Mouse (Mus musculus) liver, embryonic 14.5 days (tissue): ENCODE measurements around the gene Amigo3.

Source experiments
- CTCF ChIP-seq: IDR thresholded peaks from 2 replicates; pipeline ENCODE4 v1.5.1; 2016; ENCODE audit warnings: antibody characterized with exemption, low read depth, control low read depth
- EP300 ChIP-seq: IDR thresholded peaks from 2 replicates; pipeline ENCODE4 v1.6.1; 2016; ENCODE audit warnings: antibody characterized with exemption, low read depth

GRCm38 (mm10) chr9:108020741-108021140, 32.2 kb upstream of the Amigo3 start:
- TF ChIP-seq EP300 (no peak), CTCF (no peak)
